Mouse (Mus musculus): Measurements from ENCODE around the gene Il4ra.

Gene Il4ra

DNA sequence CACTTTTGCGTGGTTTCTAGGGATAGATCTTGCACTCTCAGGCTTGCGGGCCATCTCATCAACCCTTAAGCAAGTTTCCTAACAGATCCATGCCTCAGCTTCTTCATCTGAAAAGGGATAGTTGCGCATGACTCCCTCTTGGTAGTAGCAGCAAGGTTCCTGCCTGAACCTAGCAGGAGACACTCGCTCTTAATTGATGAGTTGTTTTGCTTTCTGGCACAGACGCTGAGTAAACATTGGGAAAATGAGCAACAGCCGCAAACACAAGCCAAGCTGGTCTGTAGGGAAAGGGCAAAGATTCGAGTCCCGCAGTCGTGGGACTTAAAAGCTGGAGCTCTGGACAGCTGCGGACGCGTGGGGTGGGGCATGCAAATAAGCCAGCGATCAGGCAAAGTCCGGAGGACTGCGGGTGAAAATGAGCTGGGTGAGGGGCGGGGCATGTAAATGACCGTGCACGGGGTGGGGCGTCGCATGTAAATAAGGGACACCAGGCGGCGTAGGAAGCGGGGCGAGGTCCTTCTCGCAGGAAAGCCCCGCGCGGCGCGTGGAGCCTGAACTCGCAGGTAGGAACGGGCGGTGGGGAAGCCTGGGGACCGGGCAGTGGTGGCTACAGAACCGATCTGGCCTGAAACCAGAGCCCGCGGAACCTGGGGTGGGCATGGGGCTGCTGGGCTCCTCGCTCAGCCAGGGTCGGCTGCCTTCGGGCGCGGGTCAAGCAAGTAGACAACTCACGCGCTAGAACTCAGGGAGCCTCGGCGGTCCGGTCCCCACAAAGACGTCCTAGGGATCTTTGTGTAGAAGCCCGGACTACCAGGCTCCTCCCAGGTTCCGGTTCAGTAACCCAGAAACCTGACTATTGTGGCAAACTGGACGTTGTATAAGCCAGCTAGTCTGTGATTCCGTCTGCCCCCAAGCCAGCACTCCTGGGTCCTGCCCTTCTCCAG is at the start of gene Il4ra:
TSS of gene Il4ra (plus strand) at position 355 of the 944 bp plus-strand sequence.
- CTCF ChIA-PET = interaction anchor here (0.9 to 1.8 kb wide), 3 partner anchors 61 to 83 kb away, joined by 3 to 6 read pairs (median 4); partner anchors contain the start of gene Nsmce1

DNA sequence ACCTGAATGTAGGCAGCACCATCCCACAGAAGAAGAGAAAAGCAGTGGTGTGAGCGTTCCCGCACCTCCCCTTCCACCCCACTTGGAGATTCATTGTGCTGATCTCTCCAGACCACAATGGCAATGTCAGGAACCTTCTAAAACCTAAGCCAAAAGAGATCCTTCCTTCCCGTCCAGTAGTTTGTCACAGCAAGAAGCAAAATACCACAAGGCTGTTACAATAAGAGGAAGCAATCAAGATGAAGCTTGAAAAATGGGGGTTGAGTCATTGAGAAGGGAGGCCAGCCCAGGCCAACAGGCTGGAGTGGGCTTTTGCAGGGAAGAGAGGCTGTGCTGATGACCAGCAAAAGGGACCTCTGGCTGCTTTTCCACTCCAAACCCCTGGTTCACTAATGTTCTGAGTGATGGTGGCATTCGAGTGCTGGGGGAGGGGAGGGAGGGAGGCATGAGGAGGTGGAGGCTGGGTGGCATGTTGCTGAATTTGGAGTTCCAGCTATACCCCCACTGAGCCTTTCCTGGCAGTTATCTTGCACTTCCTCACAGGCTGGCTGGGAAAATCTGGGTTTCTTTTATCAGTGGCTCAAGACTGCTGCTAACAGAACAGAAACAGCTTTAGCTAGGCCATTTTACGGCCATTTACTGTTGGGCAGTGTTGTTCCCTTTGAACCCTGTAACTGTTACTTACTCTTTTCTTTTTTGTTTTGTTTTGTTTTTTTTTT is 48.4 kb upstream of the Il4ra start:
- CTCF ChIA-PET = interaction anchor here (0.6 kb wide), 1 partner anchor 8 kb away, joined by 4 read pairs; no protein-coding TSS in a partner anchor

DNA sequence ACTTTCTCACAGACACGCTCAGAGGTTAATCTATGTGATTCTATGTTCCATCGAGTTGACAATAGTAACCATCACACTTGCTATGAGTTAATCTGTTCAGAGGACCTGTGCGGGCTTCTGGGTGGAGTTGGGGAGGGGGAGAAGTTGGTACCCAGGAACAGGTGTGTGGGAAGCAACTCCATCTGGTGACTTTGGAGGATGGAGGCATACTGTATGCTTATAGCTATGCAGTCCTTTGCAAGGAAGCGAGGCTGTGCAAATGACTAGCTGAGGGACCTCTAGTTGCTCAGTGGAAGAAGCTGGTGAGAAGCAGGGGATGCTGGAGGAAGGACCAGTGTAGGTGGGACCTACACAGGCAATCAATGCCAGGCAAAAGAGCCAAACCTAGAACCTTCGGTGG is 47.3 kb upstream of the Il4ra start:
- CTCF ChIA-PET = interaction anchor here (0.5 kb wide), 1 partner anchor 76 kb away, joined by 3 read pairs; no protein-coding TSS in a partner anchor

DNA sequence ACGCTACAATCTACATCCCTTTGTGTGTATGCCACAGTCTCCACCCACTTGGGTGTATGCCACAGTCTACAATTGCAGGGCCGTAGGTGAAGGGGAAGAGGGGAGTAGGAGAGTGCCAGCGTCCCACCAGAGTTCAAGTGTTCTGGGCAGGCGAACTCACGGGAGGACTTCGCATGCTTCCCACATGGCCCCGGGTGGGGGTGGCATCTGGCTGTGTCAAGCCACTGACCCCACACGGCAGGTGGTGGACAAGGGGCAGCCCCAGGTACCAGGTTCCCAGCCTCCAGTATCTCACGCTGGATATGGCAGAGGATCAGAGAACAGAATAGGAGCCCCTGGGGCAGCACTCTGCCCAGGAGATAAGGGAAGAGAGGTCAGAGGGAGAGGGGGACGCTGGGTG is 46.4 kb upstream of the Il4ra start:
- CTCF ChIA-PET = no interaction called here

DNA sequence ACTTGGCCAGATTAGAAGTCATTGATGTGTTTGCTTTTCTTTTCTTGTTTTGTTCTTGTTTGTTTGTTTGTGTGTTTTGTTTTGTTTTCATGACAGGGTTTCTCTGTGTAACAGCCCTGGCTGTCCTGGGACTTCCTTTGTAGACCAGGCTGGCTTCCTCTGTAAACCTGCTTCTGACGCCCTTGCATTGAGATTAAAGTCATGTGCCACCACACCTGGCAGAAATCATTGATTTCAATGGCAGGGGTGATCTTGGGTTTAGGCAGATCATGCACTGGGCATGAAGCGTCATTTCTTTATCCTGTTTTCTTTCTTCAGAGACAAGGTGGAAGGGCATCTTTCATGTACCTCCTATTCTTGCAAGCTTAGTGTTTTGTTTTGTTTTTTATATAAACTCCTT is 44.6 kb upstream of the Il4ra start:
- CTCF ChIA-PET = no interaction called here

DNA sequence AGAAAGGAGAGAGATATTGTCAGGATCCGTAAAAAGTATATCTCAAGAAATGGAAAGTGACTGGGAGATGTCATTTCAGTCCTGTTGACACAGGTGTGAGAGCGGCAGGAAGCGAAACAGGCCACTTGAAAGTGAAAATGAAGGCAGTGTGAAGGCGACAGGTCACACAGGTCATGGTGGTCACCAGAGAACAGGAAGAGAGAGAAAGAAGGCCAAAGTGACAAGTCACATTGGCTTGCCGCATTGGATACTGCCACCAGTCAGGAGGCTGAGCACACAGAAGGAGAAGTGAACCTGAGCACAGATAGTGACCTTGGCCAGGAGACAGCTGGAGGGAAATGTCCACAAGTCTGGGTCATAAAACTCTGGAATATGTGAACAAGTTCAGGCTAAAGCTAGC is 40.5 kb upstream of the Il4ra start:
- CTCF ChIA-PET = interaction anchor here (0.7 kb wide), 1 partner anchor 8 kb away, joined by 4 read pairs; no protein-coding TSS in a partner anchor

DNA sequence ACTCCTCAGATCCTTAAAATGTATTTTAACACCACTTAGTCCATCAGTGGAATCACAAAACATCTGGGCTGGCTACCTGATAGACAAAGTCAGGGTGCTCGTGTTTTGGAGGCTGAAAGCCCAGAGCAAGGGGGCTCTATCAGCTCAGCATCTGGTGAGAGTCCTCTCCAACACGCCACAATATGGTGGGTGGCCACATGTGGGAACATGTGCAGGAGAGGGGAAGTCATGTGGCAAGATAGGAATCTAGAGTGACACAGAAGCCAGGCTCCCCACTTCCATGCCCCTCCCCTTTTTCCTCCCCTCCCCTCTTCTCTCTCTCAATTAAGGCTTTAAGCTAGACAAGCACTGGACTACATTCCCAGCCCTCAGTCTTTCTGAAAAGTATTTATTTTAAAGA is 40.1 kb upstream of the Il4ra start:
- CTCF ChIA-PET = interaction anchor here (0.6 to 0.7 kb wide), 3 partner anchors 9 to 30 kb away, joined by 3 to 14 read pairs (median 4); no protein-coding TSS in a partner anchor

DNA sequence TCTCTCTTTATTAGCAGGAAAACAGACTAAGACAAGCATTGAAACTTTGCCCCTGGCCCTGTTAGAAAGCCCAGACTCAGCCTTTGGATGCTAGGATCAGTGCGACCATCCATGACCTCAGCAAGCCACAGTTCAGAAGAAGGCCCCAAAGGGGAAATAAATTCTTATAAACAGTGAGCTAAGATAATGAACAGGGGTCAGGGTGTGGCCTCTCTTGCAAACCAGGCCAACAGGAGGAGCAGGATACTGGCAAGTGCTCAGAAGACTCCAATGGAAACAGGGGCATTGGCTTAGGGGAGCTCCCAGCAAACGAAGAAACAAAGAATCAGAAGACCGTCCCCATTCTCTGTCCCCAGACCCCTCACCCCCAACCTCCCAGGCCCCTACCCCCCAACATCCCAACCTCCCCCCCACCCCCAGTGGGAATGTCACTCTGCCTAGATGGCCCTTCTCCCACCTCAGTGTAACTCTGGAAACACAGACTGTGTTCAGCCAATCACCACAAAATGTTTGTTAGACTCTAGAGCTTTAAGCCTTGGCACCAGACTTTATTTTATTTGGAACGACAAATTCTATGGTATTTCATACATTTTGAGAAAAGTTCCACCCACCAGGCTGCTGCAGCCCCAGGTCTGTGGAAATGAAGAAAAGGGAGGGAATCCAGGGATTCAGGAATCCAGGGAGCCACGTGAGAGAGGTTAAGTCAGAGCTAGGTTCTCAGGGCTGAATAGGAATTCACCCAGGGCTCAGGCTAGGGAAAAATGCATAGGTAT is 36.7 kb upstream of the Il4ra start:
- CTCF ChIA-PET = no interaction called here

DNA sequence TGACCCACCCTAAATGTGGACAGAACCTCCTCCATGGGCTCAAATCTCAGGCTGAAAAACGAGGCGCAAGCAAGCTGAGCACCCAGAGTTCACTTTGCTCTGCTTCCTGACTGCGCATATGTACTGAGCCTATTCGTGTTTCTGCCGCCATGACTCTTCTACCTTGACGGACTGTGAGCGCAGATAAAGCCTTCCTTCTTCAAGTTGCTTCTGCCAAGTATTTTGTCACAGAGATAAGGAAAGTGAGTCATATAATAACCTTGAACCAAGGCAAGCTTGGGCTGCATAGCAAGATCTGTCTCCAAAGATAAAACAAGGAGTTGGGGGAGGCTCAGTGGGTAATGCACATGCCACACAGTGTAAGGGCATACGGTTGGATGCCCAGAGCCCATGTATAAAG is 35.2 kb upstream of the Il4ra start:
- CTCF ChIA-PET = interaction anchor here (0.6 kb wide), 2 partner anchors 12 to 133 kb away, joined by 3 to 4 read pairs; no protein-coding TSS in a partner anchor

DNA sequence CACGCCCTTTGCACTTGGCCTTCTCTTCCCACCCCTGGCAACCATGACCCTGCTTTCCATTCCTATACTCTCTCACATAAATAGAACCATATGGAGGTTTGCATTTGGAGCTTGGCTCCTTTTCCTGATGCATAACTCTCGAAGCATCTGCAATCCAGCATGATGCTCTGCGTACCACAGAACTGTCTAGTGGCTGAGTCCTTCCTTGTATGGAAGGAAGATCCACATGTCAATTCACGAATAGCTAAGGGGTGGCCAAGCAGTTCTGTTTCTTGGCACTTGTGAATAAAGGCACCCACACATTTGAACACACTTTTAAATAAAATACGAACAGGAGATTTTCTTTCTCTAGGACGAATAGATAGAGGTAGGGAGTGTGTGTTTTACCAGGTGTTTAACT is 34.5 kb upstream of the Il4ra start:
- CTCF ChIA-PET = no interaction called here

DNA sequence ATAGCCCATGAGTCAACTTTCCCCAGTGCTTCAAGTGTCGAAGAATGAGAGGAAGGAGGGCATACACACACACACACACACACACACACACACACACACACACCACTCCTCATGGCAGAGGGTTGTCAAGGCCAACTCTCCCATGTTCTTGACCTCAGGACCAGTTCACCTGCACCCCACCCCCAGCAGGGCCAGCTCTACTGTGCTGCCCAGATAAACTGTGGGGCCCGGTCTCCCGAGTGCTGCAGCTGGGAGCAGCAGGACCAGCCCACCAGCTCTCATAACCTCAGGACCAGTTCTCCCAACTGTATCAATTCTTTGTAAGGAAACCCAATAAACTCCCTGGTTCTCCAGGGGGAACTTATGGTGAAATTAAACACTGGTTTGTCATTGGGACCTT is 32.2 kb upstream of the Il4ra start:
- CTCF ChIA-PET = no interaction called here

DNA sequence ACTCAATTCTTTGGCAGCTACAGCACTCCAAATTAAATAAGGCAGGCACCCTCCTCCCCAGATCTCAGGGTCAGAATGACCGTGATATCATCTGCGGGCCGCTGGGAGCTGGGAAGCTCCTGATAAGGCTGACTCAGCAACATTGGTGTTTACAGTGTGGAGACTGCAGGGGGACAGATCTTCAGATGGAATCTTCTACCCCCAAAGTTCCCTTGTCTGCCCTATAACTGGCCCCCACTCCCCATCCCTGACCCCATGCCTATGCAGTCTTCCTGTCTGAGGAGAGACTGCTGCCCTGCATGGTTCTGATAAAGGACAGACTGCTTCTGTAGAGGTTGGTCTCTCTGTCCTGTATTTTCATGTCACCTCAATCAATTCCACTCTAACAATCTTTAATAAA is 28.9 kb upstream of the Il4ra start:
- CTCF ChIA-PET = no interaction called here

DNA sequence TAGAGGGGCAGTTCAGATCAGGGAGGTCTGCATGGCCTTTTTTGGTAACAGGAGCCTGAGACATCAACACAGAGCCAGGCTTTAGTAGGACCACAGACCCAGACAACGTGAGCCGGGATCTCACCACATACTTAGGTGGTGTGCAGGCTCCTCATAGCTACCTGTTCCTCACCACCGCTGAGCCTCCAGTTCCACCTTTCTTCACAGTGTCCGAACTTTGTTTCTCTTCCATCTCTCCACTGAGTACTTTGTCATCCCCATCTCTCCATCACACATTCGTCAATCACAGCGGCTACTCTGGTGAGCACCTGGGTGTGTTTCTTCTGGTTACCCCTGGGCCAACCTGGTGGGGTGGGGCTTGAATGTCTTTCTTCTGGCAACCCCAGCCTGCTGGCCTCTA is 24.7 kb upstream of the Il4ra start:
- CTCF ChIA-PET = no interaction called here

DNA sequence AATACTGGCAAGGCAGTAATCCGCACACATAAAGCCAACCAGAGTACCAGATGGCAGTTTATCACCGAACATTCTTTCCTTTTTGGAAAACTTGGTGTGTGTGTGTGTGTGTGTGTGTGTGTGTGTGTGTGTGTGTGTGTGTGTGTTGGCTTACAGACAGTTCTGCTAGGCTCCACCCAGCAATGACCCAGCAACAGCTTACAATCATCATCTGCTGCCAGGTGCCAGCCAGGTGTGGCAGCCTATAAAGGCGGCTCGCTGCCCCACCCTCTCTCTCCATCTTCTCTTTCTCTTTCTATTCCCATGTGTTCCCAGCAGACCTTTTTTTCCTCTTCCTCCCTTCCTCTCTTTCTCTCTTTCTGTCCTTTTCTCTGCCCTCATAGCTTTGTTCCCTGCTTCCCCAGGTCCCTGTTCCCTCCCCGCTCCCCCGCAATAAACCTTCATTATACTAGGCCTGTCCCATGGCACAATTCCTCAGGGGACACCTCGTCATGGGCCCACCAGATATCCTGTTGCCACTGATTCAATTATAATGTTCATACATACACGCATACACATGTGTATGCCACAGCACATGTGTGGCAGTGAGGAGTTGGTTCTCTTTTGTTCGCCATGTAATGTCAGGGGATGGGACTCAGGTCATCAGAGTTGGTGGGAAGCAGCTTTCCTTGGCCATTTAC is 23.9 kb upstream of the Il4ra start:
- CTCF ChIA-PET = no interaction called here

DNA sequence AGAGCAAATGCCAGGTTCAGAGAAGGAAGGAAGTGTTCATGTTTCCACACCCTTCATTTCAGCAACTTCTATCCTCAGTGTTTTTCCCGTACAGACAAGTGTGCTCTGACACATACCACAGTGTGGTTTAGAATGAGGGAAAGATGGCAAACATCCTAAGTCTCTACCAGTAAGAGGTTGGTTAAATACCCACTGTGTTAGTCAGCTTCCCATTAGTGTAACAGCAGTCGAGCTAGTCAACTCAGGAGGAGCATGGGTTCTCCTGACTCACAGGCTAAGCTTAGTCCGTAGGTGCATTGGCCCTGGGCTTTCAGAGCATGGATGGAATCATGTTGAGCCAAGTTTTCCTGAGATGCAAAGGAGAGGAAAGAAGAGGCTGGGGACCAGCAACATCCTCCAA is 12.6 kb upstream of the Il4ra start:
- CTCF ChIA-PET = interaction anchor here (0.6 kb wide), 1 partner anchor 70 kb away, joined by 4 read pairs; no protein-coding TSS in a partner anchor

DNA sequence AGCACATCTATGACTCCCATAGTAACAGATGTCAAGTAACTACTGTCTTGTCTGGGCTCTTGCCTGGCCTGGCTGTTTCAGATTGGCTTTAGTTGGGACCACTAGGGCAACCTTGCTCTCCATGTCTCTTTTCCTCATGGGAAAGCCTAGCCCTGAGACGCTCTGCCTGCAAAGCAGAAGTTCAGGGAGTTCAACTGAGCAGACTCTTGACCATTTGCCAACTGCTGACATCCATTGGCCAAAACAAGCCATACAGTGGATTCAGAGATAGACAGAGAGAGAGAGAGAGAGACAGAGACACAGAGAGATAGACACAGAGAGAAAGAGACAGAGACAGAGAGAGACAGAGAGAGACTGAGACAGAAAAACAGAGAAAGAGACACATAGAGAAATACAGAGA is 10.9 kb upstream of the Il4ra start:
- CTCF ChIA-PET = no interaction called here

DNA sequence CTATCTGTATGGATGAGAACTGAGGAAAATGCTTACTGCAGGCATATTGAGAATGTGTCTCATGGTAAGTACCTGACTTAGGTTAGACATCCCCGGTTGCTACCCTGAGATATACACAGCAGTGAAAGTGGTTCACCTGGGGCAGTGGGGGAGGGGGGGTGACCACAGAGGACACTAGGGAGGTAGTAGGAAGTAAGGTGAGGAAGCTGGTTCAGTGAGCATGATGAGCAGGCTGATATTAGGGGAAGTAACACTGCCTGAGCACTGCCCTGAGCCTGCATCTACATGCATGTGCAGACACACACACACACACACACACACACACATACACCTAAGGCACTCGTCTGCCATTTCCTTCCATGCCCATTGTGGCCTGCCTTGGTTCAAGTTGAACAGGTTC is 10.1 kb upstream of the Il4ra start:
- CTCF ChIA-PET = interaction anchor here (0.9 kb wide), 1 partner anchor 71 kb away, joined by 3 read pairs; no protein-coding TSS in a partner anchor

DNA sequence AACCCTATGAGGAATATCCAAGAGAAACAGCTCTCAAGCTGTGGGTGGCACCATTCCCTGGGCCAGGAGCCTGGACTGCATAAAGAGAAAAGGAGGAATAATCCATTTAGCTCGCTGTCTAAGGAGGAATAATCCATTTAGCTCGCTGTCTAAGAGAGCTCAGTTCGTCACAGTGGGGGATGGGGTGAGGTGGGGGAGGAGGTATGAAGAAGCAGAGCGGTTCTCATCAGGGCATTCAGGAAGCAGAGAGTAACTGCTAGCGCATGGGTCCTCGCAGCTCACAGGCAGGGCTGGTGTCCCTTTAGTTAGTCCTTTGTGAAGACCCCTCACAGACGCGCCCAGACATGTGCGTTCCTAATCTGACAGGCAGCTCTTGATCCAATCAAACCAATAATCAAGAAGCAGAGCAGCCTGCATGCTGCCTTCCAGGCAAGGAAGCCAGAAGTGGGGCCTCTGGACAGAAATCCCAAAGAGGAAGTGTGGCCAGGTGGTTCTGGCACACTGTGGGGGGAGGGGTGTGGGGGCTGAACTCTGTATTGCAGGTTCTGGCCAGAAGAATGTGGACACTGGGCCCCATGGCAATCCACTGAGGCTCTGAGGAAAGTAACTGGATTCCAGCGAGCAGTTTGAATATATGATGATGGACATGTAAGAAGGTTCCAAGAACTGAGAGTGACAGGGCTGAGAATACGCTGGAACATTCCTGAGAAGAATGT is 9.4 kb upstream of the Il4ra start:
- CTCF ChIA-PET = interaction anchor here (0.9 kb wide), 1 partner anchor 71 kb away, joined by 3 read pairs; no protein-coding TSS in a partner anchor

DNA sequence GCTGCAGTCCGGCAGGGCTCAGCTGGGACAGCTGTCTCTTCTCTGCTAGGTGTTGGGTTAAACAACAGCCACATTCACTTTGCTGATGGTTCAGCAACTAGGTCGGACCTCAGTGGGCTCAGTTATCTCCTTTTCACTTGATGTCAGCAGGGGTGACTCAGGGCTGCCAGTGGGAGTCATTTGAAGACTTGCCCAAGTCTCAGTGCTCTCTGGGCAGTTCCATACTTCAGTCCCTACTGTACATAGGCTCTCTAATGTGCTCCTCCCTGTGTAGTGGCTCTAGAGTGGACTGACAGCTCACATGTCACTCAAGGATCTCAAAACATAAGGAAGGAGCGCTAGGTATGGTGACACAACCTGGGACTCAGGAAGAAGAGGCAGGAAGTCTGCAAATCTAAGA is 8.4 kb upstream of the Il4ra start:
- CTCF ChIA-PET = no interaction called here

DNA sequence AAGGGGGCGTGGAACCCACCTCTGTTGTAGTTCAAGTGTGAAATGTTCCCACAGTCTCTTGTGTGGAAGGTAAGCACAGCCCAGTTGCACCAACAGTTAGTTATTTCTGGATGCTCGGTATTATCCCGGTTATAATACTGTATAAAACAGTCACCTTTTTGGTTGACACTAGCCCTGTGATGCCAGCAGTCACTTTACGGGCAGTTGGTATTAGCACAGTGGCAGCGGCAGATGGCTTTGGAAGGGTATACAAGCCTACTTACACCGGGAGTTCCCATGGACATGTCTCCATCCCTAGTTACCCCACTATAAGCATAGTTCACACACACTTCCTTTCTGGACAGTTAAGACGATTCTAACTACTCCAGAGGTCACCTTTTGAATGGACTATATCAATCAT is 6.6 kb upstream of the Il4ra start:
- CTCF ChIA-PET = no interaction called here

DNA sequence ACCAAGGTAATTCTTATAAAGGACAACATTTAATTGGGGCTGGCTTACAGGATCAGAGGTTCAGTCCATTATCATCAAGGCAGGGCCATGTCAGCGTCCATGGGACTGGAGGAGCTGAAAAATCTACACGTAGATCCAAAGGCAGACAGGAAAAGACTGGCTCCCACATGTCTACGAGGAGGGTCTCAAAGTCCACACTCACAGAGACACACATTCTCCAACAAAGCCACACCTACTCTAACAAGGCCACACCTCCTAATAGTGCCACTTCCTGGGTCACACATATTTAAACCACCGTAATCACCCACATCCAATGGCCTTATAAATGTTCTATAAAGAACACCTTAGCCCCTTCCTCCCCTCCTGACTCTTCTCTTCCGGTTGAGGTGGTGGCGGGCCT is 5.2 kb upstream of the Il4ra start:
- CTCF ChIA-PET = no interaction called here

All from spleen, embryonic (tissue).